Mouse (Mus musculus): ENCODE data around the gene Gm21915. TPM values are rescaled to one million over a fixed set of nuclear protein-coding genes. Genes with fewer than 3 reads are reported as not detected.
A peak's percentile ranks its signal among the peaks of the same experiment; 100 is the strongest.

Gene Gm21915
- total RNA-seq (2021) = not detected
- long read RNA-seq = 0 reads

DNA sequence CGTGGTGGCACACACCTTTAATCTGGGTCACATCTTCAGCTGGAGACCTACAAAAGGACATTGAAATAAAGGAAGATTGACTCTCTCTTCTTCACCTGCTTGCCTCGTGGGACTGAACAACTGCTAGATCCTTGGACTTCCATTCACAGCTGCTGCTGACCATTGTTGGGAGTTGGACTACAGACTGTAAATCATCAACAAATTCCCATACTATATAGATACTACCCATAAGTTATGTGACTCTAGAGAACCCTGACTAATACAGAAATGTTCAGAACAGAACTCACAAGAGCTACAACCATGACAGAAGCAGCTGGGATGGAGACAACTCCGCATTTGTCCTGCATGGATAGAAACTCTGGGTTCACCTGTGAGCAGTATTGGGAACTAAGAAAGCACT, at the start of gene Gm21915:
Gene Gm21915 (plus strand): TSS at position 301 of the 400 bp plus-strand sequence.
- no peak for DNase-seq (ENCODE audit: low spot score in 2 of 2)

DNA sequence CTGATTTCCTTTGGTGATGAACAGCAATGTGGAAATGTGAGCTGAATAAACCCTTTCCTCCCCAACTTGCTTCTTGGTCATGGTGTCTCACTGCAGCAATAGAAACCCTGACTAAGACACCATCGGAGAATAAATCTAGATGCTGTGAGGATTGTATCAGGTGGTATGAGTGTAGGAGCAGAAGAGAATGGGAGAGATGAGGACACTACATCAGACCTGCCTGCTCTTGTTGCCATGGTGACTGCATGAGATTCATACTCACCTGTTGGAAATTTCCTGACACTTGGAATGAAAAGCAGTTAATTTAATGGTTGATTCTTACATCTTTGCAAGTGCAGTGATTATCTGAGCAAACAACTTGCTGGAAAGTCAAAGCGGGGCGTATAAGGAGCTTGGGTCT, 48.1 kb upstream of the Gm21915 start:
- DNase-seq (ENCODE audit: low spot score in 2 of 2) = no peak

DNA sequence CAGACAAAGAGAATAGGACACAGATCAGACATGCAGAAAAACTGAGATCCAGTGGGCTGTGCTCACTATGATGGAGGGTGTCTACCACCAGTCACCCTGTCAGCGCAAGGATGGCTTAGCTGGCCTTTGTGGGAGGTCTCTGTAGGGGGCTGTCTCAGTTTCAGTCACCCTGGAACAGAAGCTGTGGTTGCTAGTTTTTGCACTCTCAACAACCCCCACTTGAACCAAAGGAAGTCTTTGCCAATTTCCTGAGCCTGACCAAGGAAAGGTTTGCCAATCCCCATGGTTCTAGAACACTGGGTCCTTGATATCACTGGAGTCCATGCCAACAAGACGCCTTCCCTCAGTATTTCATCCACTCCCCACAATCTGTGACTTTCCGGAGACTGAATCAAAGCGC, 47.6 kb upstream of the Gm21915 start:
- no peak for DNase-seq (ENCODE audit: low spot score in 2 of 2)

DNA sequence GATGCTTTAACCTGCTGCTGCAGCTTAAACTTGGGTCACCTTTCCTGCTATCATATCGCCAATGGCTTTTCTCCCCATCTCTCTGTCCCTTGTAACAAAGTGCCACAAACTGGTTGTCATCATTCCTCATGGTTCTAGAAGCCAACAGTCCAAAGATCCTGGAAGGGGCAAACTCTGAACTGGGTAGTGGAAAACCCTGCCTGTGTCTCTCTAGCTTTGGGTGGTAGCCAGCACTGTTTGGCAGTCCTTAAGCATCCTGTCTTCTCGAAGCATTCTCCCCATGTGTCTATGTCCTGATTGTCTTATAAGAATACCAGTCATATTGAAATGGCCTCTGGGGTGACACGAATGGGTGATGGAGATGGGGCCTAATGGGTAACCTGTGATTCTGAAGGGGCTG, 45.1 kb upstream of the Gm21915 start:
- DNase-seq (ENCODE audit: low spot score in 2 of 2) = no peak

DNA sequence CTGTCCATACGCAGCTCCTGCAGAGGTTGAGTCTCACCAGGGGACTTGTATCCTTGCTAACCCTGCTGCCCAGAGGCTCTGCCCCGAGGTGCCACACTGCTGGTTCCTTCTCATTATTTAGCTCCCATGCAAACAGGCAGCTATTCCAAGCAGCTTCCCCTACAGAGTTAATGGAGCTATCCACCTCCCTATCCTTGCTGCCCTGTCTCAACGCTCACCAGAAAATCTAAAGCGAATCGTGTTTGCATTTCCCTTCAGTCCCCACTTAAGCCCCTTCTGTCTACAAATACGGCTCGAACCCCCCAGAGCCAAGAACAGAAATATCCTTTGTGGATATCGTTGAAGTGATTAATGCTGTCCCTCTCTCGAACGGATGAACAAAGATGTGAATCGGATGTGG, 43.8 kb upstream of the Gm21915 start:
- DNase-seq (ENCODE audit: low spot score in 2 of 2) = no peak

DNA sequence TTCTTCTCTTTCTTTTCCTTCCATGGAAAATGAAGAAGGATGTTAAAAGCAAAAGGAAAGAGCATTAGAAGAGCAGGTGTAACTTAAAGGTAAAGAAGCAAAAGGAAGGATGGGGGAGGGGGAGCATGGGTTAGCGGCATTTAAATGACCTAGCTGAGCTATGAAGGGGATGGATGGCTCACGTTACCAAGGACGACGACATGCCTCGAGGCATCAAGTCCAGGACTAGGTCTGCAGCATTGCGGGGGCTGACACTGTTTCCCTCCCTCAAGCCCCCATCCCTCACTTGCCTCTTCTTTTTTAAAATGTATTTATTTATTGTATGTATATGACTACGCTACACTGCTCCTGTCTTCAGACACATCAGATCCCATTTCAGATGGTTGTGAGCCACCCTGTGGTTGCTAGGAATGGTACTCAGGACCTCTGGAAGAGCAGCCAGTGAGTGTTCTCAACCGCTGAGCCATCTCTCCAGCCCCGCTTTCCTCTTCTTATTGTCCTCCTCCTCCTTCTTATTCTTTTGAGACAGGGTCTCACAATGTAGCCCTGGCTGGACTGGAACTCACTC, 43.2 kb upstream of the Gm21915 start:
- no peak for DNase-seq (ENCODE audit: low spot score in 2 of 2)

DNA sequence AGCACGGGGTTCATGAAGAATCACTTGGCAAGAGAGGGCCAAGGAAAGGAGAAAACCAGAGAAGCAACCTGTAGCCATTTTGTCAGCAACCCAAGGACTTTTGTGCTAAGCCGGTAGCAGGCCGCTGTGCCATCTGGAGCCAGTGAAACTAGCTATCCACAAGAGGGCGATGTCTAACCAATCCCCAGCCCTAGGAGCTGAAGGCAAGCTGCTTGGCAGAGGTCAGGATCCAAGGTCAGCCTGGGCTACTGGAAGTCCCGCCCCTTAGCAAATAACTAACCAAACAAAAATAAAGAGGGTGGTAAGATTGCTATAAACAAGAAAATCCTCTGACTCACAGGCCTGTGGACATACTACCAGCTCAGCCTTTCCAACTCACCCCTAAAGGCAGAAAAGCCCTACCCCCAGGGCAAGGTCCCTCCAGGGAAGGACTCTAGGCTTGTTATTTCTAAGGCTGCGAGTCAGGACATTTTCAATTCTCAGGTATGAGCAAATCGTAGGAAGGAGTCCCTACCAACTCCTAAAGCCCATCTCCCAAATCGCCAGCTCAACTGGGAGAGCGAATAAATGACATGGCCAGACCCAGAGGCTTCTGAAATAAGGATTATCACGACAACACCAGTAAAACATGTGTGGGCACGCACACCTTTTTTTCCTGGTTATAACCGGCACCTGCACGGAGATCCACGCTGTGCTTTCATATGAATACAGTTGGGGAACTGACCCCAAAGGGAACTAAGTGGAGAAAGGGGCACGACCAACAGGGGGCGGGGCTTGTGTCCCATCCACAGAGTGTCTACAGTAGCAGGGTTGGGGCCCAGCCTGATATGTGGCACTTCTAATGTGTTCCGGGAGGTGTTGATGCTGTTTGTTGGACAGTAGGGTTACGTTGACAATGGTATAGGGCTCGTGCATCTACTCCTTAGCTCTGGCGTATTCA, 42.0 kb upstream of the Gm21915 start:
- peak in 1 of 2 experiments; percentile 71 for DNase-seq (ENCODE audit: low spot score in 2 of 2)

DNA sequence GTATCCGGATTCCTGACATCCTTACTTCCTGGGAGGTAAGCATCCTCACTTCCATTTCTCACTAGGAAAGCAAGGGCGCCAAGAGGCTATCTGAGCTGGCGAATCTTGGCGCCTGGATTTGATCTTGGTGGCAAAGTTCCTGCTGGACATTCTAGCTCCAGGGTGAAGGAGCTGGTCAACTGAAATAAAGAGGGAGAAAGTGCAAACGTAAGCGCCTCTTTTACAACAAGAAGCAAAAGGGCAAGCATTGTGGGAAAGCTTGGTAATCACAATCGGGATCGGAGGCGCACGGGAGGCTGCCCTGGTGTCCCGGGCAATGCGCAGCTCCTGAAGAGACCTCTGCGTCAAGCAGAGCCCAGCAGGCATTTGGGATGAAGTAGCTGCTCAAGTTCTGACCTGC, 41.0 kb upstream of the Gm21915 start:
- no peak for DNase-seq (ENCODE audit: low spot score in 2 of 2)

DNA sequence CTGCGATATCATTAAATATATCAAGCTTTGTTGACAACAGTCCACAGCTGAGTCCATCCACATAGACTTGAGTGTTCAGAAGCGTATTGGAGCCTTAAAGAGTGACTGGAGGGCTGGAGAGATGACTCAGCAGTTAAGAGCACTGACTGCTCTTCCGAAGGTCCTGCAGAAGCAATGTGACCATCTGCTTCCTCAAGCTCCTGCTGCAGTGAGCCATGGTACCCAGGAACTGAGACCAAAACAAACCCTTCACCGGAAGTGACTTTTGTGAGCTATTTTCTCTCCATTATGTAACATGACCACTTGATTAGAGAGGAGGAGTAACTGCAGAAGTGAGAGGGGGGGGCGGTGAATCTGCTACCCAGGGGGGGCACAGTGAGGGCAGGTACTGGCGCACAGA, 39.3 kb upstream of the Gm21915 start:
- peak in 1 of 2 experiments; percentile 40 for DNase-seq (ENCODE audit: low spot score in 2 of 2)

DNA sequence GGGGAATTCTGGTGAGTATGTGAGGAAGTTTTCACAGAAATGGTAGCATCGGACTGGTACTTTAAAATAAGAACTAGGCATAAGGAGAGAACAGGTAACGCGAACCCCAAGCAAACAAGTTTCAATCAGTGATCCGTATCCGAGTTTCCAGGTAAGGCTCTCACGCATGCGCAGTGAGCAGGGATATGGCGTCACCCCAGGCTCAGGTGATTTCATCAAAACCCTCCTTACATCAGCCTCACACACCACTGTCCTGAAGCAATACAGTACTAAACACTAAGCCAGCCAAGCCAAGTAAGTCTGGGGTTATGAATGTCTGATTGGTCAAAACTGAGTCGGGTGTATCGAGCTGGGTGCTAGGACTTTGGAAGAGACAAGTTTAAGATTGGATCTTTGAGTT, 38.9 kb upstream of the Gm21915 start:
- DNase-seq (ENCODE audit: low spot score in 2 of 2) = no peak

DNA sequence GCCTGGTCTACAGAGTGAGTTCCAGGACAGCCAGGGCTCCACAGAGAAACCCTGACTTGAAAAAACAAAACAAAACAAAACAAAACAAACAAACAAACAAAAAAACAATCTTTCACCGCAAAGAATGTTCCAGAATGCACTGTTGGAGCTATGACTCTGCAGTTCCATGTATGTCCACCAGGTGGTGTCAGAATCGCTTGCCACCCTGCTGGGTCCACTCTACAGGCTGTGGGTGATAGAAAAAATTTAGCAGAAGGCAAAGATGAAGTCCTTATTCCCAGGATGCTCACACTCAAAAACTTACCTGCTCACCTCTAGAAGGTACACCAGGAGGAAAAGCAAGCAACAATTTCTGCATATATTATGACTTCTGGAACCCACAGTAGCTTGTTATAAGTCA, 34.4 kb upstream of the Gm21915 start:
- DNase-seq (ENCODE audit: low spot score in 2 of 2) = peak in 1 of 2 experiments; percentile 86

DNA sequence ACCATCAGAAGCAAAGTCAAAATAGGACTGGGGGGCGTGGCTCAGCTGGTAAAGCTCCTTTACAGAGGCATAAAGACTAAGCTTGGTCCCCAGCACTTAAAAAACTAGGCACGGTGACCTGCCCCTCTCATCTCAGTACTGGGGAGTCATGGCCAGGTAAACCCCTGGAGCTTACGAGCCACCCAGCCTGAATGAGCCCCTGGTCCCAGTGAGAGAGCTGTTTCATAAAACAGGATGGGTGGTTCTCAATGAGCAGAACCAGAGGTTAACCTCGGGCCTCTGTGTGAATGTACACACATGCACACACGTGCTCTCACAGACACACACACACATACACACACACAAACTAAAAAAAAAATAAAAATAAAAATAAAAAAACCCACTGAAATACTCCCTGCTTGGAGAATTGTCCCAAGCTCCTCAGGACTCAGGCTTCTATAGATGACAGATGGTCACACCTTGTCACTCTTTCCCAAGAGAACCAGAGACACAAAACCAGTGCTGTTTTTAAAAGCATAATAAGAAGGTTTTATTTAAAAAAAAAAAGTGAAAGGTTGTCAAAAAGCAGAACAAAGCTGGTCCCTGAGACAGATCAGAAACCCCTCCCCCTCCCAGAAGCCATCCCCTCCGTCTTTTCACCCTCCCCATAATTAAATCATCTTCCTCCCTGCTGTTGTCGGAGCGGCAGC, 32.6 kb upstream of the Gm21915 start:
- no peak for DNase-seq (ENCODE audit: low spot score in 2 of 2)

DNA sequence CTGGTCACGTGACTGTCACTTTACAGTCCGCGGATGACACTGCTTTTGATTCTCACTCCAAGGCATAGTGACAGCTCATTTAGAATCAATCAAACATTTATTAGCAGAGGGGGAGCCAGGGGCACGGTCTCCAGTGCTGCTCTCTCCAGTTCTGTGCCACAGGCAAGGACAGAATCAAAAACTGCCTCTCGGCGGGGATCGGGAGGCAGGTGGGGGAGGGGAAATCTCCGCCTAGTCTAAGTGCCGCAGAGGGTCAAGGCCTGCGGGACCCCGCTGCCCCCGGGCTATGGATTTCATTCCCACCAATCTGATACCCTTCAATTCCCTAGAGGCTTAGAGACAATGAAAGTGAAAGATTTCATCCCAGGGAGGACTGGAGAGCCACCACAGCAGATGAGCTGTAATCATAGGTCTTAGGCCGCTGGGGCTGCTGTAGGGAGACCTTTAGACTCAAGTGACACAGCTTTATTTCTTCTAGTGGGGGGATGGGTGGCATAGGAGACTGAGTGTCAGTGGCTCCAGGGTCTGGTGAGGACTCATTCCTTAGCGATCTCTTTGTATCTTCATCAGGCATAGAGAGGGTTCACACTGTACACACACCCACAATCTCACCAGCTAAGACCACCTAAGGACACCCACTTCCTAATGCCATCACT, 31.9 kb upstream of the Gm21915 start:
- peak in 1 of 2 experiments; percentile 65 for DNase-seq (ENCODE audit: low spot score in 2 of 2)

DNA sequence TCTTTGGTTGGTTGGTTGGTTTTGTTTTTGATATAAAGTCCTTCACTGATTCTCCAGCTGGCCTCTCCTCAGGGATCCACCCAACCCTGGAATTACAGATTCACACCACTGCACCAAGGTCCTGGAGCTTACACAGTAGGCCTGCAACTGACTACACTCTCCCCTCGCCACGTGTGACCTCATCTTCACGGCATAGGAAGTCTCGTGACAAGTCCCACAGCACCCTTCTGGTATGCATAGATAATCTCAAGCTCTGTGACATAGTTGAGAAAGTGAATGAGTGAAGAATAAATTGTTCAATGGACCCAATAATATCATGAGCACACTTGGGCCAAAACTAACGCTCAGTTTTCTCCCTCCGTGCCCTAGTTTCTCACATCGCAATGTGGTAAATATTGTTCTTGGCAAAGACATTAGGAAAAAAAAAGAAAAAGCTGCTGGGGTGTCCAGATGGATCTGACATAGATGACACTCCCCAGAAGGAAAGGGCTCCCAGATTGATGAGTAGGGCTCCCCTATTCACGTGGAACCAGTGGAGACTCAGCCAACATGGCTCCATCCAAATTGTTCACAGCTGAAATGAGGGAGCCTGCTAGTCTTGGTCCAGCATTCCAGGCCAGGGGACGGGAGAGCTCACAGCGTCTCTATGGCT, 30.8 kb upstream of the Gm21915 start:
- no peak for DNase-seq (ENCODE audit: low spot score in 2 of 2)

DNA sequence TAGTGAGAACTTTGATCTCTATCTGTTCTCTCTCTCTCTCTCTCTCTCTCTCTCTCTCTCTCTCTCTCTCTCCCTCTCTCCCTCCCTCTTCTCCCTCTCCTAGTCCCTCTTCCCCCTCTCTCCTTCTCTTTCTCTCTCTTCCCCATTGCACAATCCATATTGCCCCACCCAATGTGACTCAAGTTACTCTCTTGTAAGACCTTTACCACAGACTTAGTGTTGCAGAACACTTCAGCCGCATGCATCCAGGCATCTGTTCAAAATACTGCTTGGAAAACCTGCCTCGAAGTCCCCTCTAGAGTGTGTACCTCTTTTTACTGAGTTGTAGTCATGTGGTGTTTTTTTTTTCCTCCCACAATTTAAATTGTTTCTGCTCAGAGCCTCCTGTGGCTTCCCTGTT, 29.1 kb upstream of the Gm21915 start:
- no peak for DNase-seq (ENCODE audit: low spot score in 2 of 2)

DNA sequence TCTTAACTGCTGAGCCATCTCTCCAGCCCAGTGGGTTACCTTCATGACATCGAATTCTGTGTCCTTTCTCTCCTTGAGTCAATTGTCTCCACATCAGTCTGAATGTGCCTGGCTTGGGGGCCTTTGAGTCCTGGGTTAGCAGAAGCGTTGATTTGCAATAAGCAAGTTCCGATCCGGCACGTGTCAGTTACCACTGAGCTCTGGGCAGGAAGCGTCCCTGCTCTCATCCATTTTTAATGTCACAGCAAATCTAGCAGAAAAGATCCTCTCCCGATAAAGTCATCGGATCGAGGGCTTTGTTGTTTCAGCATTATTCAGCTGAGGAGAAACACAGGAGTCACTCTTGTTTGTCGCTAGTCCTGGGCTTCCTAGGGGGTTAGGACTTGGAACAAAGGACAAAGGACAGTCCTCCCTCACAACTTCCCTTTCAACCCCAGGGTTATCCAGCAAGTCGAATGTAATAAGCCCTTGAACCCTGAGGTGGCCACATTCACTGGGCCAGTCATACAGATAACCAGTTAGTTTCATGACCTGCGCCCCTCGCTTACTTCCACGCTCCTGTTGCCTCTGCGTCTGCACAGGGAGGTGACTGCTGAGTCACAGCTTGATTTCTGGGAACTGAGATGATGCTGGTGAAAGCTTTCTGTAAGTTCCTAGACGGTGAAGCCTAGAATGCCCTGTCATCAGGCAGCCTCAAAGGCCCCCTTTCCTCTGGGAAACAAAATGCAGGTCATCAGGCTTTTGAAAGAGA, 27.8 kb upstream of the Gm21915 start:
- no peak for DNase-seq (ENCODE audit: low spot score in 2 of 2)

DNA sequence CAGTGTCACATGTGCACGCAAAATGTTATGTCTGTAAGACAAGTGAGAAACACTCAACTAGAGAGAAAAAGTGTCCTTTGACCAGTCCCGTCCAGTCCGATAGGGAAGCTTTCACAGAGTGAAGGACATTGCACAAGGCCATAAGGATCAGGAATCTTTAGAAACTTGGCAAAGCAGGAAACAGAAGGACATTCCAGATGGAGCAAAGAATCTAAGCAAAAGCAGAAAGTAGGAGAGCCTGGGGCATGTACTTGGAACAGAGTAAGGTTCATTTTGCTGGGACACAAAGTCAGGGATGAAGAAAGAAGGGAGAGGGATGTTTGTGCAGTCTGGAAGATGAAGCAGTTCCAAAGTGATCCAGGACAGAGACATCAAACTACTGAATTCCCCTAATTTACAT, 21.0 kb upstream of the Gm21915 start:
- DNase-seq (ENCODE audit: low spot score in 2 of 2) = no peak

DNA sequence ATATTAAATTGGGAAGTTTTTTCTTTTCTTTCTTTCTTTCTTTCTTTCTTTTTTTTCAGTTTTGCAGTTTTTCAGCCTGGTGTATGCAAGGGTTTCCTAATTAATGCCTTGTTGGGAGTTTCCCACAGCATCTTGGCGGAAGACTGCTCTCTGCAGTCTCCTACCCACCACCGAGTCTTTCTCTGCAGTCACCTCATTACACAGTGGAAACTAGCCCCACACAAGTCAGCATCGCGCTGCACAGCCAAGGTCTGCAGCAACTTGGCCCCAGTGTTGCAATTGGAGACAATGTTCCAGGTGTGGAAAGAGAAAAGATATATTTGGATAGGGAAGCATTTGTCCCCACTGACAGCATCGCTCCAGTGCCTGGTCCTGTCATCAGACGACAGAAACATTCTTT, 20.4 kb upstream of the Gm21915 start:
- DNase-seq (ENCODE audit: low spot score in 2 of 2) = no peak

DNA sequence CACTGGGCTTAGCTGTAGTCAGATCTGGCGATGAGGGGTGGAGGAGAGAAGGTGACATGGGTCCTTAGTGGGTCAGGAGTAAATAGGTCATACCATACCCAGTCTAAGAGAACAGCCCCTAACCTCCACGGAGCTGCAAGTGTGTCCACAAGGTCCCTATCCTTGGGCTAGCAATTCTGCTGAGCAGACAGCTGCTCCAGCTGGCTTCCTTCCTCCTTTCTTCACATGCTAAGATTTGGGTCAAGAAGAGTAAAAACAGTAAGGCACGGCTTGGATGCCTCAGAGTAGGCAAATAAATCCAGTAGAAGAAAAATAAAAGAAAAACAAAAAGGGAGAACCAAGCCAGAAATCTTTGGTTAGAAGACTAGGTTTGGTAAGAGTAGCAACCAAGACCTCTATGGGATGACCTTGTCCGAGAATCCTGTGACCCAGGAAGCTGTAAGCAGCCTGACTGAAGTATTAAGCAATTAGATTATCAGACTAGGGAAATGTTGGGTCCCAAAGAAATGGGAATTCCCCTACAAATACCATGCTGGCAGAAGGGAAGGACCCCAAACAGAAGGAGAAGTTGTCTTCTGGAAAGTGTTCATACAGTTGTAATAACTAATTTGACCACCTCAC, 19.1 kb upstream of the Gm21915 start:
- DNase-seq (ENCODE audit: low spot score in 2 of 2) = no peak

DNA sequence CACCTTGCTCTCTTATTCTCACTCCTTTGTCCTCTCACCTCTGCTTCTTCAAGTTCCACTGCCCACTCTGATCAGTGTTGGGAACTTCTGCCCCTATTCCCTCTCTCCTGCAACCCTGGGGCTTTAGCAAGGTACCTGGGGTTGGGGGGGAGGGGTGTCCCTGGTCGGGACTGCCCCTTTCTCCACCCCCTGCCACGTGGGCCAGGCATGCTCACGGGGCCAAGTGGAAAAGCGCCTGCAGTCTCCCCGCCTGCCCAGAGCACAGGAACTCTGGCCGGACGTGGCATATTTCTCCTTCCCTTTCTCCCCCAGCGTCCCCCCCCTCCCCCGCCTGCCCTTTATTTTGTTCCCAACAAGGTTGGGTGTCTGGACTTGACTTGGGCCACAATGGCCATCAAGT, 17.7 kb upstream of the Gm21915 start:
- no peak for DNase-seq (ENCODE audit: low spot score in 2 of 2)
